Mouse (Mus musculus) G1E (cell line): ENCODE measurements around the gene Ccdc153. TPM values are rescaled to one million over a fixed set of nuclear protein-coding genes. Genes with fewer than 3 reads are reported as not detected.

Source experiments
- ATAC-seq: 2 replicates; pipeline ENCODE4 v1.8.0; 2016; ENCODE audit warnings: mild to moderate bottlenecking; ENCODE audit not compliant: insufficient number of reproducible peaks, poor library complexity, low FRiP score, severe bottlenecking; ENCODE audit errors: extremely low read depth
- DNase-seq: peaks from one replicate; pipeline ENCODE4 v3.0.0; 2012; ENCODE audit warnings: low spot score
- H3K27me3 ChIP-seq: 2 replicates; pipeline ENCODE4 v1.6.1; 2012; ENCODE audit warnings: mild to moderate bottlenecking, low read length, inconsistent platforms; ENCODE audit not compliant: insufficient read depth
- H3K36me3 ChIP-seq: replicated peaks from 2 replicates; pipeline ENCODE3; 2012; ENCODE audit warnings: mild to moderate bottlenecking, inconsistent platforms
- H3K4me1 ChIP-seq: 2 replicates; pipeline ENCODE4 v1.6.1; 2012; ENCODE audit warnings: low read depth, low read length, inconsistent platforms, mixed read lengths; ENCODE audit not compliant: insufficient read depth
- H3K4me3 ChIP-seq: 2 replicates; pipeline ENCODE4 v1.5.1; 2012; ENCODE audit warnings: low read depth, mild to moderate bottlenecking, inconsistent platforms, low read length, moderate library complexity, mixed read lengths
- H3K9me3 ChIP-seq: replicated peaks from 2 replicates; pipeline ENCODE4 v1.6.1; 2012; ENCODE audit warnings: inconsistent platforms
- CTCF ChIP-seq: IDR thresholded peaks from 2 replicates; pipeline ENCODE4 v1.5.1; 2012; ENCODE audit warnings: low read depth, low read length, inconsistent platforms, mixed read lengths
- GATA1 ChIP-seq: IDR thresholded peaks from 2 replicates; pipeline ENCODE4 v1.6.1; 2012; ENCODE audit warnings: borderline replicate concordance, low read length, inconsistent platforms, mixed read lengths
- GATA2 ChIP-seq: IDR thresholded peaks from 2 replicates; pipeline ENCODE4 v1.6.1; 2012; ENCODE audit warnings: low read depth, low read length, inconsistent platforms, borderline replicate concordance
- POLR2AphosphoS5 ChIP-seq: IDR thresholded peaks from 2 replicates; pipeline ENCODE4 v1.6.1; 2012; ENCODE audit warnings: low read depth, low read length, inconsistent platforms; ENCODE audit not compliant: insufficient replicate concordance
- TAL1 ChIP-seq: conservative IDR thresholded peaks from 2 replicates; pipeline ENCODE4 v1.6.1; 2012; ENCODE audit warnings: low read depth, low read length, inconsistent platforms, mixed read lengths
- polyA plus RNA-seq: library from polyadenylated mRNA; stranded (reverse); fragments of >175 nt; gene quantifications from 2 replicates; pipeline ENCODE4 v1.2.3, GENCODE M21; 2012
- total RNA-seq, 2 experiments: library from RNA; stranded (forward) in 1 of 2; stranded (reverse) in 1 of 2; fragments of 200-1000 nt in 1 of 2; fragments of >200 nt in 1 of 2; fragmentation: Nextera tagmentation in 1 of 2; gene quantifications; 2 replicates each; pipeline ENCODE4 v1.2.3; 2014 to 2017

Gene Ccdc153
- total and polyA plus RNA-seq, 3 experiments: not detected

DNA sequence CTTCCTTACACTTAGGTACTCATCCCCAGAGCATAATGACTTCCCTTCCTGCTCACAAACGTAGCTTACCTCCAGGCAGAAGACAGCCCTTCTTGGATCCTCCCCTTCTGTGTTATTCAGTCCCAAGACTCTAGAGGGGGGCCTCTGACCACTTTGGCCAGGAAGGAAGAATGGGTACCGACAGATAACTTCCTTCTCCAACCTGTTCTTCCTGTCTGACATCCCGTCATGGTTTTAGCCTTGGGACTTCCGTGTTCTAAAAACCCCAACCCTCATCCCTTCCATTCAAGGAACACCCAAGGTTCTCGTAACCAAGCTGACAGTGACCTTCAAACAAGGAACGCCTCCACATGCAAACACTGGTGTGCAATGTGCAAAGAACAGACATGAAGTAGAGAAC lies 28.0 kb downstream of the Ccdc153 start, which contains the start of gene Nlrx1:
Nlrx1 (minus strand) TSS at position 168 of the 400 bp plus-strand sequence.
- ATAC-seq: no peak
- Histone ChIP-seq H3K27me3 (peaks cover 18% of the 10 kb centered on the region), H3K4me3 (no peak within 1 kb of the TSS), H3K9me3 (peaks cover 2% of the 10 kb centered on the region; the same call in 1 of the 2 replicates), H3K4me1 (peaks cover 11% of the 10 kb centered on the region; the same call in 1 of the 2 replicates), H3K36me3 (peaks cover 12% of the 10 kb centered on the region)
- TF ChIP-seq GATA2: no peak
- TF ChIP-seq POLR2AphosphoS5: no peak
- TF ChIP-seq CTCF: no peak
- no peak for TF ChIP-seq TAL1
- no peak for TF ChIP-seq GATA1
- DNase-seq: no peak

DNA sequence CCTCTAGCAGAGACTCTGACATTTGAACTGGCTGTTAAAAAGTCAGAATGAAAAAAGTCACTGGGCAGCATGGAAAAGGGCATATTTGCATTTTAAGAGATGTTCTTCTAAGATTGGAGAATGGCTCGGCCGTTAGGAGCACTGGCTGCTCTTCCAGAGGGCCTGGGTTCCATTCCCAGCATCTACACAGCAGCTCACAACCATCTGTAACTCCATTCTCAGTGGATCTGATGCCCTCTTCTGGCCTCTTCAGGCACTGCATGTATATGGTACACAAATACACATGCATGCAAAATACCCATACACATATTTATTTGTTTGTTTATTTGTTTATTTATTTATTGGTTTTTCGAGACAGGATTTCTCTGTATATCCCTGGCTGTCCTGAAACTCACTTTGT lies 28.6 kb downstream of the Ccdc153 start:
- ATAC-seq (no peak), DNase-seq (no peak)
- Histone ChIP-seq H3K4me3 (no peak overlapping the region), H3K4me1 (peaks cover 11% of the 10 kb centered on the region; the same call in 1 of the 2 replicates), H3K27me3 (peaks cover 11% of the 10 kb centered on the region), H3K36me3 (peaks cover 18% of the 10 kb centered on the region), H3K9me3 (peaks cover 2% of the 10 kb centered on the region; the same call in 1 of the 2 replicates)
- TF ChIP-seq TAL1 (no peak), CTCF (peak; percentile 42; the same call in 1 of the 2 replicates)

DNA sequence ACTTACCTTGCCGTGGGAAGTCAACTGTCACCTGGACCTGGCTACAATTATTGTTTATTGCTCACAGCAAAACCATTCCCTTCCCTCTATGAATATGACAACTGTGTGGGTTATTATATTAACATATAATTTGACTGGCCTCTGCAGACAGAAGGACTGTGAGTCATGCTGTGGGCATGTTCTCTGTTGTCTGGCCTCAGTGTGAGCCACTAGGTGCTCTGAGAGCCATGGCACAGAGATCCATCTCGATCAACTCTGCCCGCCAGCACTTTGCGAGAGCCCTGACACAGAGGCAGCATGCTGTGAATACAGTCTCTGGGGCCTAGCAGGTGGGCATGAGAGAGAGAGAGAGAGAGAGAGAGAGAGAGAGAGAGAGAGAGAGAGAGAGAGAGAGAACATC lies 29.5 kb downstream of the Ccdc153 start:
- DNase-seq (no peak), ATAC-seq (no peak)
- H3K27me3 ChIP-seq: peaks cover 3% of the 10 kb centered on the region
- no peak for TF ChIP-seq GATA2
- TF ChIP-seq POLR2AphosphoS5: no peak
- TF ChIP-seq TAL1: no peak
- peaks cover 12% of the 10 kb centered on the region; the same call in 1 of the 2 replicates for H3K4me1 ChIP-seq
- peaks cover 2% of the 10 kb centered on the region; the same call in 1 of the 2 replicates for H3K9me3 ChIP-seq
- H3K36me3 ChIP-seq: peaks cover 27% of the 10 kb centered on the region
- no peak overlapping the region for H3K4me3 ChIP-seq

DNA sequence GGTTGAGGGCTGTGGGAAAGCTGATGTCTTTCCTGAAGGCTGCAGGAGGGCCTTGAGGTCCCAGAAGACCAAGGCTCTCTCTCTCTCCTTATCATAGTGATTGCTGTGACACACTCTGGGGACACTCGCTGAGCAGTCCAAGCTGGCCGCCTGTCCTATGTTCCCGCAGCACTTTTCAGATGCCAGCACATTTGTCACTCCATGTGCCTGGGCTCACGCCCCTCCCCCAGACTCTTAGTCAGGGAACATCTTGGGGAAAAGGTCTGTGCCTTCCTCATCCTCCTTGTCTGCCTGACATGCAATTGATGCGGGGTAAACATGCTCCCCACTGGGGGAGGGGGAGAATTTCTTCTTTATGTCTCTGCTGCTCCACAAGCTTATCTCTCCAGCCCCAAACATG lies 42.7 kb downstream of the Ccdc153 start:
- DNase-seq (no peak), ATAC-seq (no peak)
- TF ChIP-seq GATA2 (no peak), GATA1 (no peak), CTCF (no peak), POLR2AphosphoS5 (no peak), TAL1 (no peak)
- peaks cover 62% of the 10 kb centered on the region for H3K4me1 ChIP-seq
- no peak overlapping the region for H3K4me3 ChIP-seq
- H3K9me3 ChIP-seq: no peaks in the 10 kb centered on the region
- H3K27me3 ChIP-seq: no peaks in the 10 kb centered on the region
- peaks cover 72% of the 10 kb centered on the region for H3K36me3 ChIP-seq

DNA sequence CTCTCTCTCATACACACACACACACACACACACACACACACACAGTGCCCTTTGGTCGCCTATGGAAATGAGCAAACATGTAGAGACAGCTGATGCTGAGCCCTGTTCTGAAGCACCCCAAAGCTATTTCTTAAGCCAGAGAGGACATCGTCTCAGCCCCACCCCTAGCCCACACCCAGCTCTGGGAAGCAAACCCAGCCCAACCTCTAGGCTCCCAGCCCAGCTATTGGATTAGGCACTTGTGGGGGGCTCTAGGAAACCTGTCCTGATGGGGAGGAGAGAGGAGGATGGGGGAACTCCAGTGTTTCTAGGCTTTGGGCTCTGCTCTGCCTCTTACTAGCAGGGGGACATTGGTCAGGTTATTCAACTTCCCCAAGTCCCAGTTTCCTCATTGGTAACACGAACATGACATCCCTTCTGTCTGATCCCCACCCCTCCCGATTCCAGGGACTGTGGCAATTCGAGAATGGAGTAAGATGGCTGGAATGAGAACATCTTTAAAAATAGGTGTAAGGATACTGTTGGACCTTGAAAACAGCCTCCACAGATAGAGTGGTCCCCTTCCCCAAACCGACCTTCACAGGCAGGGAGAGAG lies 45.9 kb downstream of the Ccdc153 start:
- Histone ChIP-seq H3K4me3 (peak overlapping the region; percentile 98; the same call in 1 of the 2 replicates), H3K9me3 (peaks cover 7% of the 10 kb centered on the region), H3K36me3 (peaks cover 54% of the 10 kb centered on the region), H3K27me3 (no peaks in the 10 kb centered on the region), H3K4me1 (peaks cover 78% of the 10 kb centered on the region)
- no peak for ATAC-seq
- DNase-seq: no peak
- TF ChIP-seq GATA2 (no peak), CTCF (no peak), TAL1 (no peak), POLR2AphosphoS5 (no peak)

DNA sequence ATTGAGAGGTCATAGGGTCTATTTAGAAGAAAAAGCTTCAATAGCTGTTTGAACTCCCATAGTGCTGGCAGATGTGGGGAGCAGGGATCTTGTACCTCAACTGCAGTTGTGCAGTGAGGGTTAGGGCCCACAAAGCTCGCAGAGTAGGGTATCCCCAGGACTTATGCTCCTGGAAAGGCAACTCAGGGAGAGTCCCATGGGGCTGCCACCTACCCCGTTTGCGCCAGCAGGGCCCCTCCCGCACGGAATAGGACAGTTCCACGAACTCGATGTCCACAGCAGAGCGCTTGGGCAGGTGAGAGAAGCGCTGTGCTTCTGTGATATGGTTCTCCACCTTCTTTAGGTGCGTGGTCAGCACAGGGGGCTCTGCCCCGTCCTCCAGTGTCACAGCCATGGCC lies 46.5 kb downstream of the Ccdc153 start:
- Histone ChIP-seq H3K4me3 (peak overlapping the region; percentile 98), H3K27me3 (no peaks in the 10 kb centered on the region), H3K36me3 (peaks cover 54% of the 10 kb centered on the region), H3K4me1 (peaks cover 74% of the 10 kb centered on the region), H3K9me3 (peaks cover 7% of the 10 kb centered on the region)
- DNase-seq (peak; percentile 33), ATAC-seq (no peak)
- TF ChIP-seq GATA2 (no peak), CTCF (no peak), POLR2AphosphoS5 (no peak), GATA1 (no peak), TAL1 (no peak)
